Mouse (Mus musculus) small intestine, adult 2 months (tissue): Measurements from ENCODE around the gene Ufsp2. TPM values are rescaled to one million over a fixed set of nuclear protein-coding genes. Genes with fewer than 3 reads are reported as not detected.
A peak's percentile ranks its signal among the peaks of the same experiment; 100 is the strongest.

Experiments used
- H3K27ac ChIP-seq: fragments of 200-500 bp; 2 replicates; pipeline ENCODE4 v1.5.1; 2012; ENCODE audit warnings: low read depth, low read length, control low read depth, inconsistent platforms; ENCODE audit not compliant: insufficient read depth
- H3K27me3 ChIP-seq: fragments of 200-500 bp; 2 replicates; pipeline ENCODE4 v1.6.1; 2012; ENCODE audit warnings: mild to moderate bottlenecking, moderate library complexity, low read length, inconsistent platforms; ENCODE audit not compliant: control insufficient read depth, insufficient read depth
- H3K36me3 ChIP-seq: fragments of 200-500 bp; 2 replicates; pipeline ENCODE4 v1.6.1; 2012; ENCODE audit warnings: mild to moderate bottlenecking, low read length, control low read depth, inconsistent platforms; ENCODE audit not compliant: control insufficient read depth, insufficient read depth
- H3K4me1 ChIP-seq: fragments of 200-500 bp; 2 replicates; pipeline ENCODE4 v1.6.1; 2012; ENCODE audit warnings: low read length, inconsistent platforms, mixed read lengths; ENCODE audit not compliant: control insufficient read depth, insufficient read depth, insufficient read length
- H3K4me3 ChIP-seq: fragments of 200-500 bp; 2 replicates; pipeline ENCODE4 v1.5.1; 2012; ENCODE audit warnings: low read depth, mild to moderate bottlenecking, control low read depth, inconsistent platforms, low read length, moderate library complexity
- CTCF ChIP-seq: fragments of 200-500 bp; IDR thresholded peaks from 2 replicates; pipeline ENCODE4 v1.5.1; 2012; ENCODE audit warnings: low read depth, mild to moderate bottlenecking, control low read depth, inconsistent platforms, low read length, moderate library complexity, mixed read lengths; ENCODE audit not compliant: insufficient replicate concordance, insufficient read length; ENCODE audit errors: extremely low read depth
- POLR2A ChIP-seq: fragments of 200-500 bp; IDR thresholded peaks from 2 replicates; pipeline ENCODE4 v1.6.1; 2012; ENCODE audit warnings: low read depth, mild to moderate bottlenecking, control low read depth, inconsistent platforms, low read length, moderate library complexity
- WGBS: fragments of 180-500 bp; shearing (Covaris S2); methylation state at CpG from one replicate; pipeline ENCODE4 v1.1.7; 2018; 5-methylcytosine and 5-hydroxymethylcytosine counted together
- polyA plus RNA-seq: library from polyadenylated mRNA; depleted of rRNA; stranded (reverse); fragments of >200 nt; gene quantifications from 2 replicates; pipeline ENCODE4 v1.2.3, GENCODE M21; 2012; rRNA removed

Ufsp2 gene
- 3.7 and 5.8 TPM in 2 replicates for polyA plus RNA-seq

GRCm38 (mm10) chr8:45975126-45975836 is at the start of gene Ufsp2, which contains the start of gene 1700029J07Rik:
Gene Ufsp2 (plus strand): TSS chr8:45975528.
Gene 1700029J07Rik (minus strand): TSS chr8:45975252.
- H3K27me3 ChIP-seq: no peaks in the 10 kb centered on the region
- peaks cover 10% of the 10 kb centered on the region for H3K36me3 ChIP-seq
- TF ChIP-seq CTCF (peak; percentile 40; the same call in 1 of the 2 replicates), POLR2A (no peak)
- WGBS: under 1% methylated on average over 57 of the region's 57 CpGs
- H3K27ac ChIP-seq: peak within 1 kb of the TSS; percentile 76
- H3K4me1 ChIP-seq: peaks cover 3% of the 10 kb centered on the region; the same call in 1 of the 2 replicates
- peak within 1 kb of the TSS; percentile 68 for H3K4me3 ChIP-seq

- Histone ChIP-seq H3K4me3 (peak within 1 kb of the TSS; percentile 50), H3K36me3 (no peaks in the 10 kb centered on the region), H3K4me1 (no peaks in the 10 kb centered on the region), H3K27ac (no peak within 1 kb of the TSS), H3K27me3 (no peaks in the 10 kb centered on the region; the same call in 1 of the 2 replicates)
- 7% methylated on average over 23 of the region's 23 CpGs for WGBS
- TF ChIP-seq CTCF (peak; percentile 100), POLR2A (no peak)
These were observed 40.7 kb upstream of the Ufsp2 start, which contains the start of gene Ccdc110 for GRCm38 (mm10) chr8:45934582-45935014. Gene Ccdc110 (plus strand): TSS chr8:45934619.

- Histone ChIP-seq H3K27me3 (no peaks in the 10 kb centered on the region), H3K4me1 (no peaks in the 10 kb centered on the region), H3K27ac (no peak overlapping the region), H3K36me3 (no peaks in the 10 kb centered on the region), H3K4me3 (no peak overlapping the region)
- 82% methylated on average over 9 of the region's 9 CpGs for WGBS
- TF ChIP-seq CTCF (no peak), POLR2A (no peak)
These were observed 38.3 kb upstream of the Ufsp2 start for GRCm38 (mm10) chr8:45936986-45937385.

- TF ChIP-seq POLR2A (no peak), CTCF (no peak)
- 93% methylated on average over 4 of the region's 4 CpGs for WGBS
- Histone ChIP-seq H3K27me3 (no peaks in the 10 kb centered on the region), H3K27ac (no peak overlapping the region), H3K36me3 (no peaks in the 10 kb centered on the region), H3K4me3 (no peak overlapping the region), H3K4me1 (no peaks in the 10 kb centered on the region)
These were observed 29.0 kb upstream of the Ufsp2 start for GRCm38 (mm10) chr8:45946283-45946682.

GRCm38 (mm10) chr8:45950622-45951021 is 24.7 kb upstream of the Ufsp2 start:
- H3K27me3 ChIP-seq: no peaks in the 10 kb centered on the region
- H3K4me1 ChIP-seq: no peaks in the 10 kb centered on the region
- WGBS: 45% methylated on average over 2 of the region's 2 CpGs
- H3K36me3 ChIP-seq: no peaks in the 10 kb centered on the region
- H3K4me3 ChIP-seq: no peak overlapping the region
- no peak overlapping the region for H3K27ac ChIP-seq
- no peak for TF ChIP-seq CTCF
- TF ChIP-seq POLR2A: no peak

GRCm38 (mm10) chr8:45970894-45971293 is 4.4 kb upstream of the Ufsp2 start:
- Histone ChIP-seq H3K4me1 (no peaks in the 10 kb centered on the region; the same call in 1 of the 2 replicates), H3K36me3 (no peaks in the 10 kb centered on the region), H3K27me3 (no peaks in the 10 kb centered on the region), H3K4me3 (no peak overlapping the region), H3K27ac (no peak overlapping the region)
- WGBS: 97% methylated on average over 12 of the region's 12 CpGs
- TF ChIP-seq POLR2A (no peak), CTCF (no peak)

GRCm38 (mm10) chr8:45973988-45974505 is 1.3 kb upstream of the Ufsp2 start:
- no peak overlapping the region for H3K27ac ChIP-seq
- peaks cover 3% of the 10 kb centered on the region; the same call in 1 of the 2 replicates for H3K4me1 ChIP-seq
- peaks cover 5% of the 10 kb centered on the region; the same call in 1 of the 2 replicates for H3K36me3 ChIP-seq
- H3K4me3 ChIP-seq: no peak overlapping the region
- H3K27me3 ChIP-seq: no peaks in the 10 kb centered on the region
- 71% methylated on average over 8 of the region's 8 CpGs for WGBS
- TF ChIP-seq POLR2A: no peak
